Mouse (Mus musculus): ENCODE data around the gene Tob2. TPM values are rescaled to one million over a fixed set of nuclear protein-coding genes. Genes with fewer than 3 reads are reported as not detected.

The Tob2 gene
- total RNA-seq, 2 experiments from 2014 or later, result 25.5 to 29.9 TPM

DNA sequence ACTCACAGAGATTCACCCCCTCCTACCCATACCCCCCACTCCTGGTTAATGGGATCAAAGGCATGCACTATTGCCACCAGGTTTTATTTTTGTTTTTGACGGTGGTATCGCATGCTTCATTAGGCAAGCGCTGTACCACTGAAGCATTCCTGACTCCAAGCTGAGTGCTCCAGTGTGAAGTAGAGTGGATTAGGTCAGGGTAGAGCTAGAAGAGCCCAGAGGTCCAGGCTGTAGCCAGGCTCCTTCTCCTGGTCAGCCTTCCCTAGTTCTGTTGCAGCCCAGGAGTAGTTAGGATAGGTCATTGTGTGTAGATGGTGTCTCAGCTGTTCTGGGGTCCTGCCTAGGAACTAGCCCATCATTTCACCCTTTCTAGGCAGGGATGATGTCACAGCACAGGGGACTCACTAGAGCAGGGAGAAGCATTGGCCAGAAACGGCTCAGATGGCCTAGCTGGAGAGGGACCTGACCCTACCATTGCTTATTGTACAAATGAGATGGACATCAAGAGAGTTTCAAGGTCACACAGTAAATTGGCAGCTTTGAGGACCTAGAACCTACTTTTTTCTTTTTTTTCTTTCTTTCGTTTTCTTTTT is 13.5 kb downstream of the Tob2 start:
- intact Hi-C loops (cut with DNase I), result no loop called here
- DNase-seq (ENCODE audit: extremely low spot score in 1 of 2, low spot score in 2 of 2), result no peak

DNA sequence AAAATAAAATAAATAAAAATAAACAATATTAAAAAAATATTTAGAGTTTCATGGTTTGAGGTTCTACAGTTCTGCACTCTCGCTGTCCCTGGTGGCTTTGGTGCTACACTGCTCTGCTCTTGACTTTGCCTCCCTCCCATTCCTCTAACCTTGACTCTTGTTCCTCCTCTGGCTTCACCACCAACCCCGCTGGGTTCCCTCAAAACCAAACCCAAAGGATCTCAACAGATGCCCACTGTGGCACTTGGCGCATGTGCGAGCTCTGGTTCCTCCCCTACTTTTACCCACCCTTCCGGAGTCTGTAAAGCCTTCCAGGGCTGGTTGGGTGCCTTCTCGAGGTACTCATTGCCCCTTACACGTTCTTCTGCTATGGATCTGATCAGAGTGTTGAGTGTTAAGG is 16.3 kb downstream of the Tob2 start:
- intact Hi-C loops (cut with DNase I), result no loop called here
- DNase-seq (ENCODE audit: extremely low spot score in 1 of 2, low spot score in 2 of 2), result no peak

DNA sequence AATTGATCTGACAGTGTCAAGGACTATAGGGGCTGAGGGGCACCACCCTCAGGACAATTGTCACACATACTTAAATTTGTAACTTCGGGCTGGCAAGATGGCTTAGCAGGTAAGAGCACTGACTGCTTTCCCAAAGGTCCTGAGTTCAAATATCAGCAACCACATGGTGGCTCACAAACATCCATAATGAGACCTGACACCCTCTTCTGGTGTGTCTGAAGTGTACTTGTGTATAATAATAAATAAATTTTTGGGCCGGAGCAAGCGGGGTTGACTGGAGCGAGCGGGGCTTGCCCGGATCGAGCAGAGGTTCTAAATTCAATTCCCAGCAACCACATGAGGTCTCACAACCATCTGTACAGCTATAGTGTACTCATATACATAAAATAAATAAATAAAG is 18.3 kb downstream of the Tob2 start:
- intact Hi-C loops (cut with DNase I), result no loop called here
- DNase-seq (ENCODE audit: extremely low spot score in 1 of 2, low spot score in 2 of 2), result no peak

DNA sequence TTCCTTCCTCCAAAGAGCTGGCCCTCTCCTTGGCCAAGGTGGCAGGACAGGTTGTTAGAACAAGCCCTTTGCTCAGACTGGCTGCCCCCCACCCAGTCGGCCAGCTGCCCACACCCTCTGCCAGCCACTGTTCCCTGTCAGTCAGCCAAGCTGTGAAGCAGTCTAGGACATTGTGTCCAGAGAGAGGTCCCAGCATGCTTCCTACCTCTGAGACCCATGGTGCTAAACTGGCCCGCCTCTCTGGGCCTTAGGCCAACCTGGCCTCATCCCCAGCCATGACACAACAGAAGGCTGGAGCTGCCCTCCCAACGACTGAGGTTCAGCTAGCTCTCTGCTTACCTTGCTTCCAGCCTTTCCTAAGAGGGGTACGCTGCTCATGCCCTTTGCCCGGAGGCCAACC is 19.0 kb downstream of the Tob2 start:
- DNase-seq (ENCODE audit: extremely low spot score in 1 of 2, low spot score in 2 of 2), result peak; percentile 72 to 84
- intact Hi-C loops (cut with DNase I), result no loop called here

DNA sequence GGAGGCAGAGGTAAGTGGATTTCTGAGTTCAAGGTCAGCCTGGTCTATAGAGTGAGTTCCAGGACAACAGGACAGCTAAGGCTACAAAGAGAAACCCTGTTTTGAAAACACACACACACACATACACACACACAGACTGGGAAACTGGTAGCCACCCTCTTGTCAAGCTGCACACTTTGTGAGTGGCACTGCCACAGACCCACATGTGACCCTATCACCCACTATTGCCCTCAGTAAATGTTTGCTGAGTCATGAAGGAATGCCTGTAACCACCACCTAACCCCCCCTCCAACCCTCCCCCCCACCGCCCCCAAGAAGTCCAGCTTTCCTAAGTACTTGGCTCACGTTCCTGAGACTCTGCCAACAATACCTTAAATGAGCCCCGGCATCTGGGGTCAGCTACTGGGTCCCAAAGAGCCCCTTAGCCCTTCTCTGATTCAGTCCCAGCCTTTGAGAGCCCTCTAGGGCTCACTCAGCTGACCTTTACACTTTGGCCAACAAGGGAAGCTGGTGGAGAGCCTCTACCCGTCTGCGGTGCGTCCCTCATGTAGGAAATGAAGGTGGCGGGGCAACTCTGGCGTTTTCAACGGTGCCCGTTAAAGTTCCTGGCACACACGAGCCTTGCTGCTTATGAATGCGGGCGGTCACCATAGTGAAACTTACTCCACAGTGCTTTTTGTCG is 19.9 kb downstream of the Tob2 start:
- intact Hi-C loops (cut with DNase I), result no loop called here
- no peak for DNase-seq (ENCODE audit: extremely low spot score in 1 of 2, low spot score in 2 of 2)

DNA sequence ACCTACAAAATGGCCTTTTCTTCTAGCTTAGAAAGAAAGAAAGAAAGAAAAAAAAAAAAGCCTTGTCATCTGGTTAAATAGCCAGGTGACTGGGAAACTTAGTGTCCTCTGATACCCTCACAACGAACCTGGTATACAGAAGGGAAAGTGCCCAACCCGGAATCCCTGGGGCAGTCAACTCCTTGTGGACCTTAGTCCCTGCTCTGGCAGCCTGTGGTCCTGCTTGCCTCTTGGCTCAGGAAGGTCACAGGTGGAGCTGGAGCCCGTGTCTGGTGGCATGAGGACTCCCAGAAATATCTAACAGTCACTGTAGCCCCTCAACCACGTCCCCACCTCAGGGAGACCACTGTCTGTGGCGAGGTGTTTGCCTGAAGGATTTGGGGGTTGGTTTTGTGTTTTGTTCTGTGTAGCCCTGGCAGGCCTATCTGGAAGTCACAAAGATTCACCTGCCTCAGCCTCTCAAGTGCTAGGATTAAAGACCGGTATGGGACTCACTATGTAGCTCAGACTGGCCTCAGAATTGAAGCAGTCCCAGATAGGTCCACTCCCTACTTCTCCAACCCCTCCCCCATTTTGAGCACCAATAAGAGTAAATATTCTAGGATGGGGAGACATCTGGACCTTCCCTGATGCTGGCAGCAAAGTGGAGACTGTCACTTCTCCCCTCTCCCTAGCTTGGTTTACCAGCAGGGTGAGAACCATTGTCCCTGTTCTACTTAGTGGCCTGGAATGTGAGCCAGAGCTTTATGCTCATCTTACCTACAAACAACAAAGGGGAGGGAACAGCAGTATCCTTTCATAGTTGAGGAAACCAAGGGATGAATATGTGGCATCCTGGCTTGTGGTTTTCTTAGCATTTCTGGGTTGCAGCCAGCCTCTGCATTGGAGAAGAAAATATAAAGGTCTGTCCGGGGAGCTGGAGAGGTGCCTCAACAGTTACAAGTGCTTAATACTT is 21.4 kb downstream of the Tob2 start:
- DNase-seq (ENCODE audit: extremely low spot score in 1 of 2, low spot score in 2 of 2), result no peak
- intact Hi-C loops (cut with DNase I), result no loop called here

DNA sequence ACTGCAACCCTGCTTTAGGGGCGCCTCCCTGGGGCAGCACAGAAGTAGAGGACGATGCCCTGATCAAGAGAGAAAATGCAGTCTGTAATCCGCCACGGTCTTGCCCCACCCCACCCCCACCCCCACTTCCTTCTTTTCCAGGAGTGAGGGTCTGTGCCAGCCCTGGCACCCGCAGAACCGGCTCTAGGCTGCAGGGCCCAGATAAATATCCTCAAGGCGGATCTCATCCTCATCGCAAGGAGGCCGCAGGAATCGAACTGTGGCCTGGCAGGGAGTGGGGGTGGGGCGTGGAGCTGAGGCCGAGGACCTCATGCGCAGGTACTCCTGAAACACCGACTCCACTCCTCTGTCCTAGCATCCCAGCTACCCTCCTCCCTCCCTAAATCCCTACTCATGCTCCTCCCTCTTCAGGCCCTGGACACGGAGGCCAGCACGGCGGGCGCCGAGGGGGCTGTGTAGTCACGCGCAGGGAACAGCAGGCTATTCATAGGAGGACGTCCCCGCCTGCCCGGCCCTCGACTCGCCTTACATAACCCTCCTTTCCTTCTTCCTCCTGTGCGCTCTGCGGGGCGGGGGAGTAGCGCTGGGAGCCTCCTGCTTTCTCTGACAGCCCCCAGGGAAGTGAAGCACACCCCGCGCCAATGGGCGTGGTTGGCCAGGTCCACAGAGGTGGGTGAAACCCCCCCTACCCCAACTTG is 22.3 kb downstream of the Tob2 start:
- intact Hi-C loops (cut with DNase I), result no loop called here
- DNase-seq (ENCODE audit: extremely low spot score in 1 of 2, low spot score in 2 of 2), result peak; percentile 78 to 93

DNA sequence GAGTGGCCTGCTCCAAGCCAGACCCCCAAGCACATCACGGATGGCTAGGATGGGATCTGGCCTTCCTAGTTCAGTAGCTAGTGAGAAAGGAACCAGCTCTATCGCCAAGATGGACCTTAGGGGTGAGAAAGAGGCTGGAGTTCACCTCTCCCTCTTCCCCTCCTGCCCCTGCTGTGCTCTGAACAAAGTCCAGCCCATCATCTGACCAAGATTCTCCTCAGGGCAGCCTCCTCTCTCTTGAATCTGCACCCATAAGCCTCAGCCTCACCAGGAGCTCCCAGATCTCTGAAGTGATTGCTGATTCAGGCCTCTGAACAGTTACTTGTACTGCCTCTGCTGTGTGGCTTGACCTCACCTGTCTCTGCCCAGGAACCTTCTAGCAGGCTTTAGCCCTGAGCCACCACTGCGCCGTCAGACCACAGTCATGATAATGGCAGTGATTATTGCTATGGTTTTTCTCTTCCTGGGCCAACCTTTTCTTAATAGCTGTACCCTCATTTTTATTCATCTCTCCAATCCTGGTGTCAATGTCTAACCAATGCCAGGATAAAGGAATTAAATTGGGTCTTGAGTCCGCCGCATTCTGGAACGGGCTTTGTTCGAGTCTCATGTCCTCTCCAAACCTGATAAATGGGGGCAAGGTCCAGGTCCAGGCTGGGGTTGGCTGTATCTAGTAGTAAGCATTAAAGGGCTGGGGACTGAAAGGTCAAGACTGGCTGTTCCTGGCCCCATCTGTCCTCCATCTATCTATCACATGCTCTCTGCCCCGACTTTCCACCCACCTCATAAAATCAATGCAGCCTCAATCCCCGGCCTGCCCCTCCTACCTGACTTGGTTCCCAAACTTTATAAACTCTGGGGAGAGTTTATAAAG is 23.4 kb downstream of the Tob2 start:
- intact Hi-C loops (cut with DNase I), result no loop called here
- no peak for DNase-seq (ENCODE audit: extremely low spot score in 1 of 2, low spot score in 2 of 2)

DNA sequence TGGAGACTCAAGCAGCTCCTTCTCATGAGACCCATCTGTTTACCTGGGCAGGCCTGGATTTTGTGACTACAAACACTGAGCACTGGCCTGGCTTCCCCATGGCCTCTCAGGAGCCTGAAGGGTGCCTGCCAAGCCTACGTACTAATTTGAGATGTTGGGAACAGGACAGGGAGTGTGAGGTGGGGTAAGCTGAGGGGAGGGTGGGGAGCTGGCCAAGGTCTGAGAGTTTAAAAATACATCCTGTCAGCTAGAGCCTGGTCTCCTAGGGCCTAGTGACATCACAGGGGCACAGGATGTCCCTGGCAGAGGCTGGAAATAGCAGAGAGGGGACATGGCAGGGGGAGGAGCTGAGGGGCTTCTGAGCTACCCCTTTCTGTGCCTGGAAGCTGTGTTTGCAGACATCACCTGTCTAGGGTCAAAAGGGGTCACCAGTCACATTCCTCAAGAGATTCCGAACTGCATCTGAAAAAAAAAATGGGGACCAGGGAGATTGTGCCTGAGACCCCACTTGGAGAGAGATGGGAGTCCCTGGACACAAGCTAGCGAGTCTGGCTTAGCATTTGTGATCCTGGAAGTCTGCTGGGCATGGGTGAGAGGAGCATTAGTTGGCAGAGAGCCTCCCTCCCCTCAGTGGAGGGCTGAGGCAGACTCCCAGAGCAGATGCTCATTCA is 24.3 kb downstream of the Tob2 start:
- intact Hi-C loops (cut with DNase I), result no loop called here
- no peak for DNase-seq (ENCODE audit: extremely low spot score in 1 of 2, low spot score in 2 of 2)

DNA sequence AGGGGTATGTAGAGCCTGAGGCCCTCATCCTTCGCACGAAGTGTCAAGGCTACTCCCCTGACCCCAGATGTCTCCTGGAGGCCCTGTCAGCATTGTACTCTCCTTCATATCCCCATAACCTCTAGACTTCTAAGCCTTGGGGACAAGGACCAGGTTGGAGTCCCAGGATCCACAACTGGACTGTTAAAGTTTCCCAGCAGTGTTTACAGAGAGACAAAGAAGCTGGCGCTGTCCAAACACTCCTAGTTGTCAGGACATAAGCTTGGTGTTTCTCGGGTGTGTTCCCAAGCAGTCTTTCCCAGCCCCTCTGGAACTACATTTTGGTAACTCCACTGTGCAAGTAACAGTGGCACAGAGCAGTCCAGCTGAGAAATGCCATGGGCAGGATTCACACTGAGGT is 25.1 kb downstream of the Tob2 start:
- intact Hi-C loops (cut with DNase I), result no loop called here
- DNase-seq (ENCODE audit: extremely low spot score in 1 of 2, low spot score in 2 of 2), result no peak

DNA sequence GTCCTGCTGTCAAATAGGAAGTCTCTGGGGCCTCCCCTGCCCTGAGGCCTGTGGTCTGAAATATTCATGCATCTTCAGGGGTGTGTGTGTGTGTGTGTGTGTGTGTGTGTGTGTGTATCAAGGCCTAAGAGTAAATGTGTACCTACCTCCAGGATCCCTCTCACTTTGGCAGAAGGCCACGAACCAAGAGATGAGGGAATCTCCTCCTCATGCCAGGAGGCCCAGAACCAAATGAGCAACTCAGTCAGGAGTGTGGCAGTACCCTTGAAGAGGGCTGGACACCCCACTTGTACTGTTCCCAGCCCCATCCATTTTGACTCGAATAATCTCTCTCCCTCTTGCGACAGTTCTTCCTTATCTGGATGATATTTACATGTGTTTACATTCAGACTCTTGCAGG is 26.4 kb downstream of the Tob2 start:
- peak in 1 of 2 experiments; percentile 30 for DNase-seq (ENCODE audit: extremely low spot score in 1 of 2, low spot score in 2 of 2)
- intact Hi-C loops (cut with DNase I), result no loop called here

DNA sequence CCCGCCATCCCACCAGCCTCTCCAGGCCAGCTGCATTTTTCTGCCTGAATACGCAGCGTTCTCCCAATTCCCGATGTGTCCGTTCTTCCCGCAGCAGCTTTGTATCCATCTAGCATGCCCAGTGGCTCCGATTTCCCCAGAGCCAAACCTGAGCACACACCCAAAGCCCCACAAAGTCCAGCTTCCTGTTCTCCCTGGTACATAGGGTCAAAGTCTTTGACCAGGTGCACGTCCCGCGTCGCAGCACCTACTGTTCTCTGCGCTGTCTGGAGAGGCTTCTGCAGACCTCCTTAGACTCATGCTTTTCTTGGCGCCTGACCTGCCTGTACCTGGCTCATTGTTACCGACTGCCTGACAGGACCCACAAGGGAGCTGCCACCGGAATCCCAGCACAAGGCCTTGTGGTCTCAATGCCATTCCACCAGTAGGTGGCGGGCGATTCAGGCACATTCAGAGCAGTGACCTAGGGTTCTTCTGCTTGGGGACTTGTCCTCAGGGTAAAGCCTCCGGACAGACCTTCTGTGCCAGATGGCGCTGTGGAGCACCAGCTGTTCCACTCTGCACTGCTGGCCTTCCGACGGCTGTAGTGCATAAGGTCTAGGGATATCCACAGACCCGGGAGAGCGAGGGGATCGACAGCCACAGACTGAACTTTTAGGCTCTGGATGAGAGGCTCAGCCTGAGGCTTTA is 27.3 kb downstream of the Tob2 start:
- intact Hi-C loops (cut with DNase I), result no loop called here
- peak; percentile 78 to 94 for DNase-seq (ENCODE audit: extremely low spot score in 1 of 2, low spot score in 2 of 2)

DNA sequence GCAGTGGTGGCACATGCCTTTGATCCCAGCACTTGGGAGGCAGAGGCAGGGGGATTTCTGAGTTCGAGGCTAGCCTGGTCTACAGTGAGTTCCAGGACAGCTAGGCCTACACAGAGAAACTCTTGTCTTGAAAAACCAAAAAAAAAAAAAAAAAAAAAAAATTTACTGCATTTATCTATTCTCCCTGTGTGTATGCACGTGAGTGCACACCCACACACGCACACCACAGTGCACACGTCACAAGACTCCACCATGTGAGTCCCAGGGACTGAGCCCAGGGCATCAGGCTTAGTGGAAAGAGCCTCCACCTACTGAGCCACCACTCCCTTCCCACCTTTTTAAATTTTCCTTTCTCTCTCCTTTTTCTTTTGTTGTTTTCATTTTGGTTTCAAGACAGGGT is 28.1 kb downstream of the Tob2 start:
- intact Hi-C loops (cut with DNase I), result no loop called here
- no peak for DNase-seq (ENCODE audit: extremely low spot score in 1 of 2, low spot score in 2 of 2)

DNA sequence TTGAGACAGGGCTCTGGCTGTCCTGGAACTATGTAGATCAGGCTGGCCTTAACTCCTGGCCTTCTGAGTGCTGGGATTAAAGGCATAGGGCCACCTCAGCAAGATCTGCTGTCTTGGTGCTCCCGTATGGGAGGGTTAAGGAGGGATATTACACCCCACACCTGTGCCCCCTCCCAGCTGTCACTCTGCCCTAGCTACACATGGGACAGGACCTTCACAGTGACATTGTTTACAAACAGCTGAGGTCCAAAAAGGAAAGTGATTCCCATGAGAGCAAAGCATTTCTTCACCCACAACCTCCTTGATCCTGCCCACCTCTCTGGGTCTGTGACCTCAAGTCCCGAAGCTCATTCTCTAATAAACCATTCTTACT is 29.4 kb downstream of the Tob2 start:
- intact Hi-C loops (cut with DNase I), result loop anchor here (5.0 kb wide), 1 partner anchor 78 kb away; no protein-coding TSS in a partner anchor

DNA sequence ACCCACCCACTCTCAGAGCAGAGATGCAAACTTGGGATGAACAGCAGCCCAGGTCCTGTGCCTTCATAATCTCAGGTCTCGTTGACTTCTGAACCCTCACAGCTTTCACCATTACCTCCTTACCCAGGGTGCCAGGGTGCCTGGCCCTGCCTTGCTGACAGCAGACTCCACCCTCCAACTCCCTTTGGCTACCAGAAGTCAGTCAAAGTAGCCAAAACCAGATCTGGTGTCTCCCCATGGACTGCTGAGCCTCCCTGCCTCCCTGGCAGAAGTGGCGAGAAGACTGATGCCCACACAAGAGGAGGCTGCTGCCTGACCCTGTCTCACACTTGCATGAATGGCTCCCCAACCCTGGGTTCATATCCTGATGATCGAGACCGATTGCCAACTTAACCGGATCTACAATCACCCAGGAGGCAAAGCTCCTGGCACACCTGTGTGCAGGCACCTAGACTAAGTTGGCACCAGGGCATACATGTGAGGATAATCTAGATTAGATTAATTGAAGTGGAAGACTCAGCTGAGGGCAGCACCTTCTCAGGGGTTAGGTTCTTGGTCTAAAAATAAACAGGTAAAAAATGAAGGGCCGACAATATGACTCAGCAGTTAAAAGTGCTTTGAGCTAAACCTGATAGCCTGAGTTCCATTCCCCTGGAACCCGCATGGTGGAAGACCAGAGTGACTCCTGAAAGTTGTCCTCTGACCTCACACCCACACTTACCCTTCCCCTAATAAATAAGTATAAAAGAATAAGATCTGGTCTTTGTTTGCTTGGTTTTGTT is 30.0 kb downstream of the Tob2 start:
- DNase-seq (ENCODE audit: extremely low spot score in 1 of 2, low spot score in 2 of 2), result no peak
- intact Hi-C loops (cut with DNase I), result loop anchor here (5.0 kb wide), 1 partner anchor 79 kb away; no protein-coding TSS in a partner anchor

More for the DNA sequence above, 29.4 kb downstream of the Tob2 start:
- no peak for DNase-seq (ENCODE audit: extremely low spot score in 1 of 2, low spot score in 2 of 2)

DNA sequence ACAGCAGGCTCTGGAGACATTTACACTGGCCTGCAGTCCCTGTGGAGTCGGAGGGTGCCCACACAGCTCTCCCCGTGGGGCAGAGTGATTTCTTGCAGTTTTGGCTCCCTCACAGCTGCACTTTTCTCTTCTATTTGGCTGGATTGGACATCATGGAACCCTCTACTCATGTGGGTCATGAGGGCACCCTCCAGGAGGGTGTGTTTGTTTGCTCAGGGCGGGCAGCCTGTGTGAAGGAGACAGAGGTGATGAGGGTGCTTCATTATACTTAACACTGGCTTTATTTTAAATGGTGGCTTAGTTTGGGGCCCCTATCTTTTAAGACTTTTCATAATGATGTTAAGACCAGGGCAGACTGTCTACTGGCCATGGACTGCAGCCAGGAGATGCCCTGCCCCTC is 33.8 kb downstream of the Tob2 start:
- DNase-seq (ENCODE audit: extremely low spot score in 1 of 2, low spot score in 2 of 2), result no peak
- intact Hi-C loops (cut with DNase I), result loop anchor here (5.0 kb wide), 1 partner anchor 82 kb away; no protein-coding TSS in a partner anchor
